Mouse (Mus musculus): Measurements from ENCODE around the gene Stom. TPM values are rescaled to one million over a fixed set of nuclear protein-coding genes. Genes with fewer than 3 reads are reported as not detected.

Gene Stom
- polyA plus RNA-seq, 1 experiment from 2014 or later = 29.7 TPM

- Histone ChIP-seq H3K4me1 (replicated peaks; ENCODE audit: insufficient read depth, low read length) (0 out of 2 replicates have a peak, but pooled peaks cover 13% of the 10 kb centered on the region), H3K4me3 (replicated peaks; ENCODE audit: low read depth, low read length) (no peak overlapping the region), H3K36me3 (ENCODE audit: insufficient read depth, low read length) (0 out of 2 replicates have a peak, but pooled peaks cover 12% of the 10 kb centered on the region), H3K9ac (ENCODE audit: low read depth, low read length) (no peak overlapping the region), H3K27ac (no peak overlapping the region), H3K9me3 (replicated peaks; ENCODE audit: low read length) (no peaks in the 10 kb centered on the region), H3K4me2 (ENCODE audit: low read length) (no peak overlapping the region), H3K27me3 (ENCODE audit: insufficient read depth, low read length) (no peaks in the 10 kb centered on the region)
- WGBS = 86% methylated on average over 4 of the region's 4 CpGs
- ATAC-seq (replicated peaks; ENCODE audit: low FRiP score, low read depth) (peak; percentile 44; the same call in 1 of the 2 replicates), DNase-seq (ENCODE audit: low spot score) (no peak)
- no peak for TF ChIP-seq CTCF (IDR thresholded peaks at IDR 0.05; ENCODE audit: low read depth)
Measured at GRCm38 (mm10) chr2:35283997-35284396, 52.8 kb downstream of the Stom start.

GRCm38 (mm10) chr2:35282214-35282613 is 54.6 kb downstream of the Stom start:
- Histone ChIP-seq H3K27me3 (ENCODE audit: insufficient read depth, low read length) (no peaks in the 10 kb centered on the region), H3K9me3 (replicated peaks; ENCODE audit: low read length) (no peaks in the 10 kb centered on the region), H3K4me3 (replicated peaks; ENCODE audit: low read depth, low read length) (peak overlapping the region; percentile 45), H3K4me1 (replicated peaks; ENCODE audit: insufficient read depth, low read length) (0 out of 2 replicates have a peak, but pooled peaks cover 13% of the 10 kb centered on the region), H3K4me2 (ENCODE audit: low read length) (peak overlapping the region; percentile 77), H3K36me3 (ENCODE audit: insufficient read depth, low read length) (0 out of 2 replicates have a peak, but pooled peaks cover 12% of the 10 kb centered on the region), H3K9ac (ENCODE audit: low read depth, low read length) (peak overlapping the region; percentile 47), H3K27ac (no peak overlapping the region)
- ATAC-seq (replicated peaks; ENCODE audit: low FRiP score, low read depth) (peak; percentile 63), DNase-seq (ENCODE audit: low spot score) (peak; percentile 56)
- 3% methylated on average over 32 of the region's 32 CpGs for WGBS
- TF ChIP-seq CTCF (IDR thresholded peaks at IDR 0.05; ENCODE audit: low read depth) = no peak

- Histone ChIP-seq H3K4me3 (replicated peaks; ENCODE audit: low read depth, low read length) (no peak overlapping the region), H3K4me1 (replicated peaks; ENCODE audit: insufficient read depth, low read length) (peaks cover 13% of the 10 kb centered on the region; the same call in 1 of the 2 replicates), H3K9ac (ENCODE audit: low read depth, low read length) (no peak overlapping the region), H3K36me3 (ENCODE audit: insufficient read depth, low read length) (no peaks in the 10 kb centered on the region), H3K27me3 (ENCODE audit: insufficient read depth, low read length) (no peaks in the 10 kb centered on the region), H3K9me3 (replicated peaks; ENCODE audit: low read length) (no peaks in the 10 kb centered on the region), H3K27ac (no peak overlapping the region), H3K4me2 (ENCODE audit: low read length) (no peak overlapping the region)
- no peak for TF ChIP-seq CTCF (IDR thresholded peaks at IDR 0.05; ENCODE audit: low read depth)
- ATAC-seq (replicated peaks; ENCODE audit: low FRiP score, low read depth) (peak; percentile 29; the same call in 1 of the 2 replicates), DNase-seq (ENCODE audit: low spot score) (no peak)
- 56% methylated on average over 3 of the region's 3 CpGs for WGBS
Measured at GRCm38 (mm10) chr2:35280001-35280400, 56.8 kb downstream of the Stom start.

GRCm38 (mm10) chr2:35278371-35279210 is 58.2 kb downstream of the Stom start:
- Histone ChIP-seq H3K9ac (ENCODE audit: low read depth, low read length) (no peak overlapping the region), H3K36me3 (ENCODE audit: insufficient read depth, low read length) (no peaks in the 10 kb centered on the region), H3K4me3 (replicated peaks; ENCODE audit: low read depth, low read length) (no peak overlapping the region), H3K4me2 (ENCODE audit: low read length) (no peak overlapping the region), H3K4me1 (replicated peaks; ENCODE audit: insufficient read depth, low read length) (peaks cover 17% of the 10 kb centered on the region; the same call in 1 of the 2 replicates), H3K27ac (no peak overlapping the region), H3K27me3 (ENCODE audit: insufficient read depth, low read length) (no peaks in the 10 kb centered on the region), H3K9me3 (replicated peaks; ENCODE audit: low read length) (no peaks in the 10 kb centered on the region)
- ATAC-seq (replicated peaks; ENCODE audit: low FRiP score, low read depth) (no peak), DNase-seq (ENCODE audit: low spot score) (no peak)
- TF ChIP-seq CTCF (IDR thresholded peaks at IDR 0.05; ENCODE audit: low read depth) = no peak
- WGBS = 87% methylated on average over 7 of the region's 7 CpGs

GRCm38 (mm10) chr2:35277686-35278085 is 59.1 kb downstream of the Stom start:
- H3K36me3 ChIP-seq (ENCODE audit: insufficient read depth, low read length) = no peaks in the 10 kb centered on the region
- H3K27me3 ChIP-seq (ENCODE audit: insufficient read depth, low read length) = no peaks in the 10 kb centered on the region
- WGBS = 66% methylated on average over 3 of the region's 3 CpGs
- DNase-seq (ENCODE audit: low spot score) = no peak
- H3K4me1 ChIP-seq (replicated peaks; ENCODE audit: insufficient read depth, low read length) = peaks cover 22% of the 10 kb centered on the region
- no peak overlapping the region for H3K4me2 ChIP-seq (ENCODE audit: low read length)
- no peak for ATAC-seq (replicated peaks; ENCODE audit: low FRiP score, low read depth)
- TF ChIP-seq CTCF (IDR thresholded peaks at IDR 0.05; ENCODE audit: low read depth) = no peak
- no peak overlapping the region for H3K4me3 ChIP-seq (replicated peaks; ENCODE audit: low read depth, low read length)
- H3K27ac ChIP-seq = no peak overlapping the region
- H3K9me3 ChIP-seq (replicated peaks; ENCODE audit: low read length) = no peaks in the 10 kb centered on the region
- no peak overlapping the region for H3K9ac ChIP-seq (ENCODE audit: low read depth, low read length)

- Histone ChIP-seq H3K36me3 (ENCODE audit: insufficient read depth, low read length) (no peaks in the 10 kb centered on the region), H3K27ac (peak overlapping the region; percentile 72), H3K4me3 (replicated peaks; ENCODE audit: low read depth, low read length) (no peak overlapping the region), H3K4me2 (ENCODE audit: low read length) (no peak overlapping the region), H3K9me3 (replicated peaks; ENCODE audit: low read length) (no peaks in the 10 kb centered on the region), H3K4me1 (replicated peaks; ENCODE audit: insufficient read depth, low read length) (peaks cover 26% of the 10 kb centered on the region), H3K9ac (ENCODE audit: low read depth, low read length) (no peak overlapping the region), H3K27me3 (ENCODE audit: insufficient read depth, low read length) (no peaks in the 10 kb centered on the region)
- WGBS = 19% methylated on average over 2 of the region's 2 CpGs
- TF ChIP-seq CTCF (IDR thresholded peaks at IDR 0.05; ENCODE audit: low read depth) = no peak
- DNase-seq (ENCODE audit: low spot score) (peak; percentile 87), ATAC-seq (replicated peaks; ENCODE audit: low FRiP score, low read depth) (0 out of 2 replicates have a peak, but pooled peaks have one; percentile 25)
Measured at GRCm38 (mm10) chr2:35273536-35273935, 63.2 kb downstream of the Stom start.

Measured in kidney, postnatal 0 days (tissue).